Mouse (Mus musculus) intestine, embryonic 14.5 days (tissue): ENCODE results near the gene Camsap3. TPM values are rescaled to one million over a fixed set of nuclear protein-coding genes. Genes with fewer than 3 reads are reported as not detected.

Source experiments
- ATAC-seq: fragments of 200-750 bp; cut with Nextera tagmentation; replicated peaks from 2 replicates; pipeline ENCODE4 v1.8.0; 2017; ENCODE audit warnings: low read depth, moderate number of reproducible peaks, moderate TSS enrichment, moderate library complexity; ENCODE audit not compliant: low FRiP score, low TSS enrichment
- DNase-seq: peaks from one replicate; pipeline ENCODE4 v3.0.0-alpha.2; 2018; ENCODE audit warnings: low spot score
- H3K27ac ChIP-seq: fragments of 300-500 bp; sonication (generic); 2 replicates; pipeline ENCODE4 v1.5.1; 2014; ENCODE audit warnings: low read depth, mild to moderate bottlenecking, control low read depth
- H3K27me3 ChIP-seq: fragments of 300-500 bp; sonication (generic); replicated peaks from 2 replicates; pipeline ENCODE4 v1.6.1; 2014; ENCODE audit warnings: low read length, control low read depth; ENCODE audit not compliant: control insufficient read depth, insufficient read depth
- H3K36me3 ChIP-seq: fragments of 300-500 bp; sonication (generic); 2 replicates; pipeline ENCODE4 v1.6.1; 2014; ENCODE audit warnings: low read length, control low read depth; ENCODE audit not compliant: control insufficient read depth, insufficient read depth
- H3K4me1 ChIP-seq: fragments of 300-500 bp; sonication (generic); replicated peaks from 2 replicates; pipeline ENCODE4 v1.6.1; 2014; ENCODE audit warnings: low read length, control low read depth, mixed read lengths; ENCODE audit not compliant: control insufficient read depth, insufficient read depth
- H3K4me2 ChIP-seq: fragments of 300-500 bp; sonication (generic); 2 replicates; pipeline ENCODE4 v1.6.1; 2014; ENCODE audit warnings: low read length
- H3K4me3 ChIP-seq: fragments of 300-500 bp; sonication (generic); 2 replicates; pipeline ENCODE4 v1.5.1; 2014; ENCODE audit warnings: low read depth, low read length, control low read depth, mixed read lengths
- H3K9ac ChIP-seq: fragments of 300-500 bp; sonication (generic); 2 replicates; pipeline ENCODE4 v1.6.1; 2014; ENCODE audit warnings: mild to moderate bottlenecking, low read length
- H3K9me3 ChIP-seq: fragments of 300-500 bp; sonication (generic); 2 replicates; pipeline ENCODE4 v1.6.1; 2016; ENCODE audit warnings: low read length, control low read depth; ENCODE audit not compliant: control insufficient read depth
- WGBS: fragments of 180-500 bp; shearing (Covaris S2); extraction: QIAGEN DNeasy Blood & Tissue Kit; methylation state at CpG from one replicate; pipeline ENCODE4 v1.1.7; 2014; 5-methylcytosine and 5-hydroxymethylcytosine counted together
- polyA plus RNA-seq: library from polyadenylated mRNA; unstranded; fragments of >200 nt; fragmentation: Nextera tagmentation; extraction: Ambion mirVana; gene quantifications from 2 replicates; pipeline ENCODE4 v1.2.1, GENCODE M21; 2014

Camsap3 gene
- polyA plus RNA-seq, 1 experiment from 2014 or later, result 21.5 TPM

DNA sequence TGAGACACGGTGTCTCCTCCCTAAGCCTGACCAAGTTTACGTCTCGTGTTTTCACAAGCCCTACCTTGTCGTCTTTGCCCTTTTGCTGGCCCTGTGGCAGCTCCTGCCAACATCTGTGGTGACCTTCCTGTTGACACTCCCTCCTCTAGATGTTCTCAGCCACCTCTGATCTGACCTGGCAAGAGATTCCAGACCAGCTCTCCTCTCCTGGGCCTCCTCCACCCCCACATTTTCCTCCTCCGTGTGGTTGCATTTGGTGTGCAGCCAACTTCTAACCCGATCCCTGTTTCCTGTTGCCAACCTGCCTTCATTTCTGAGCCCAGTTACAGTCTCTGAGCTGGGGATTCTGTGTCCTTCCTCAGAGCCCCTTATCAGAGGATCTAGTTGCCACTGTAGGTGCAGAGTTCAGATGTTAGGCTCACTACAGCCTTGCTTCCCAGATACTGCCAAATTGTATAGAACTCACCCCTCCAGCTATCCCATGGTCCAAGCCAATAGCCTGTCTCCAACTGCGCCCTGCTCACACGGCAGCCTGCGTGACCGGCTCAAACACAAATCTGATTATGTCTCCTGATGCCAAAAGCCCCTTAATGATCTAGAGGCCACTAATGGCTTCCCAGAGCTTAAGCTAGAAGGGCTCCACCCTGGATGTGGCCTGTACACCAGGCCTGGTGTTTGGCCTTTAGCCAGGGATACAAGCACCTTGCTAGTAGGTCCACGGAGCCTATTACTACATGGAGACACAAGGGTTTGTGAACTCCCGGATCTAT, 22.1 kb downstream of the Camsap3 start:
- no peak overlapping the region for H3K27ac ChIP-seq

DNA sequence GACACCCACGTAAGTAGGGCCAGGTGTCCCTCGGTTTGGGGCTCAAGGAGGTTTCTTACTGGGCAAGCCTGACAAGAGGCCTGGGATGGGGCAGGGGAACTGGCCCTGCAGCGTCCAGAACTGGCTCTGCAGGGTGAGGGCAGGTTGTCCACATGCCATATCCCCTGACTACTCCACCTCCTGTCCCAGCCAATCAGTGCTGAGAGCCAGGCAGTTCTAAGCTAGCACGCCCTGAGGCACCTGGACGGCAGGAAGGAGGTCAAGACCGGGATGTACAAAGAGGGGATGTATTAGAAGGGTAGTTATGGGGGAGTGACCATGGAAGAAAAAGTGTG, 22.7 kb downstream of the Camsap3 start:
- ATAC-seq, result no peak

More for the DNA sequence above, 22.1 kb downstream of the Camsap3 start:
- no peaks in the 10 kb centered on the region for H3K27me3 ChIP-seq
- no peak overlapping the region for H3K4me2 ChIP-seq
- H3K9me3 ChIP-seq, result no peaks in the 10 kb centered on the region
- DNase-seq (no peak), ATAC-seq (no peak)
- H3K36me3 ChIP-seq, result peaks cover 71% of the 10 kb centered on the region
- no peaks in the 10 kb centered on the region for H3K4me1 ChIP-seq
- no peak overlapping the region for H3K4me3 ChIP-seq
- WGBS, result 78% methylated on average over 12 of the region's 12 CpGs
- H3K9ac ChIP-seq, result no peak overlapping the region

DNA sequence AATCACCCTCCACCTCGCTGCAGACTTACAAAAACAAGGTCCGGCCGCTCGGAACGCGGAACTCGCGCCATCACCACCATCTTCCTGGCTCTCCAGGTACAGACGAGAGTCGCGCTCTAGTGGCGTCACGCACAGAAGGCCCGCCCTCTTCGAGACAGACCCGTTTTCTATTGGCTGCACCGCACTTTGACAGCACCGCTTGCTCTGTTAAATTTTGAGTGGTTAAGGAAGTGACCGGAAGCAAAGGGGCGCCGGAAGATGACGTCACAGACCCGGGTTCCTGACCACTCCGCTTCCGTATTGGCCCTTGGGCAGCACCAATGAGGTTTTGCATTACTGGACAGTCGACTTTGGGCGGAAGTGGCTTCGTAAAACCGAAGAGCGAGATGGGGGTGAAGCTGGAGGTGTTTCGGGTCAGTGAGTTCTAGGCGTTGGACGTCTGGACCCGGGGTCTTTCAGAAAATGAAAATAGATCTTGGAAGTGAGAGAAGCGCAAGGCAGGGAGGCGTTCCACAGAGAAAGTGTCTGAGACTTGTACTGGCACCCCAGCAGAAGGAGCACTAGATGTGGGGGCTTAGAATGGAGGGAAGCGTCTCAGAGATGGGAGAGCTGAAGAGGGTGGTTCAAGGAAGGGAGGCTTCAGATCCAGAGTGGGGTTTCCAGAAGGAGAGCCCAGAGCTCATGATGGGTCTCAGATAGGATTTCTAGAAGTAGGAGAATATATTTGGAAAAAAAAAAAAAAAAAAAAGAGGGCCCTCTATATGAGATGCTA, 34.3 kb downstream of the Camsap3 start, which contains the start of the genes Xab2 and Pet100:
TSS of gene Xab2 (minus strand) at position 118 of the 772 bp plus-strand sequence.
TSS of gene Pet100 (plus strand) at position 350 of the 772 bp plus-strand sequence.
- Histone ChIP-seq H3K9me3 (no peaks in the 10 kb centered on the region), H3K27ac (no peak within 1 kb of the TSS), H3K4me3 (peak within 1 kb of the TSS; percentile 94), H3K36me3 (peaks cover 19% of the 10 kb centered on the region), H3K4me1 (peaks cover 7% of the 10 kb centered on the region; the same call in 1 of the 2 replicates), H3K4me2 (peak within 1 kb of the TSS; percentile 70), H3K9ac (peak within 1 kb of the TSS; percentile 81), H3K27me3 (no peaks in the 10 kb centered on the region)
- DNase-seq (peak; percentile 100), ATAC-seq (peak; percentile 99)
- WGBS, result under 1% methylated on average over 37 of the region's 37 CpGs

More for the DNA sequence above, 22.7 kb downstream of the Camsap3 start:
- Histone ChIP-seq H3K4me1 (no peaks in the 10 kb centered on the region), H3K9me3 (no peaks in the 10 kb centered on the region), H3K27me3 (no peaks in the 10 kb centered on the region), H3K4me3 (no peak overlapping the region), H3K27ac (no peak overlapping the region), H3K36me3 (peaks cover 75% of the 10 kb centered on the region), H3K9ac (no peak overlapping the region), H3K4me2 (no peak overlapping the region)
- DNase-seq, result no peak
- 76% methylated on average over 6 of the region's 6 CpGs for WGBS

DNA sequence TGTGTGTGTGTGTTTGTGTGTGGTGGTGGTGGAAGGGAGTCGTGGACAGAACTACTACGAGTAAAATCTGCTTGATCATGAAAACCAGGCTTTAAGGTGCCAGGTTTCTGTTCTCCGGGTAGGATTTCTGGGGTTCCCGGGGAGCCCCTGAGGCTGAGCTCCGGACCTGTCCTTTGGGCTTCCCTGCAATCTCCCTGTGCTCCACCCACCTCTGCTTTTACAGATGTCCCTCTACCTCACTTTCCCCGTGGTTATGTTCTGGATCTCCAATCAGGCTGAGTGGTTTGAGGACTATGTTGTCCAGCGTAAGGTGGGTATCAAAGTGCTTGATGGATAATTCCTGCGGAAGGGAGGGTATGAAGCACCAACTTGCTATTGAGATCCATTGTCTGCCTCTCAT, 35.0 kb downstream of the Camsap3 start:
- peaks cover 7% of the 10 kb centered on the region; the same call in 1 of the 2 replicates for H3K4me1 ChIP-seq
- H3K36me3 ChIP-seq, result peaks cover 14% of the 10 kb centered on the region
- no peak for ATAC-seq
- peak overlapping the region; percentile 61; the same call in 1 of the 2 replicates for H3K9ac ChIP-seq
- H3K27me3 ChIP-seq, result no peaks in the 10 kb centered on the region
- peak overlapping the region; percentile 94 for H3K4me3 ChIP-seq
- 67% methylated on average over 8 of the region's 8 CpGs for WGBS
- no peak for DNase-seq
- H3K9me3 ChIP-seq, result no peaks in the 10 kb centered on the region
- peak overlapping the region; percentile 64 for H3K4me2 ChIP-seq
- H3K27ac ChIP-seq, result no peak overlapping the region

DNA sequence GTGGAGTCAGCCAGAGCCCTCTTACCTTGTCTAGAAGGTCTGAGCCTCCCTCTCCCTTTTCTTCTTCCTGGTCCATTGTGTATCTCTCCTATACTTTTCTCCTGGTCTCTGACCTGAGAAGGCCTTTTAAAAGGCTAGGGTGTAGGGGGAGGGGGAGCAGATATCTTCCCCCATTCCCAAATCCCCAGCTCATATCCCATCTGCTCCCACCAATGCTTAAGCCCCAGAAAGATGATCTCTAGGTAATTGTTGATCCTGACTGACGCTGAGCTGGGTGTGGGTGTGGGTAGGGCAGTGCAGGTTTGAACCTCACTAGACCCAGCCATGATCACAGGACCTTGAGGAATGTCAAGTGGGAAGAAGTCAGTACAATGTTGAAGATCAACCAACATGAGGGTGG, 38.4 kb downstream of the Camsap3 start, which contains the start of gene Pcp2:
TSS of gene Pcp2 (minus strand) at position 101 of the 400 bp plus-strand sequence.
- ATAC-seq (no peak), DNase-seq (no peak)
- 79% methylated on average over 1 of the region's 1 CpGs for WGBS
- Histone ChIP-seq H3K27me3 (peaks cover 11% of the 10 kb centered on the region; the same call in 1 of the 2 replicates), H3K9ac (no peak within 1 kb of the TSS), H3K36me3 (no peaks in the 10 kb centered on the region), H3K9me3 (no peaks in the 10 kb centered on the region), H3K4me2 (no peak within 1 kb of the TSS), H3K27ac (no peak within 1 kb of the TSS), H3K4me3 (no peak within 1 kb of the TSS), H3K4me1 (0 out of 2 replicates have a peak, but pooled peaks cover 4% of the 10 kb centered on the region)

DNA sequence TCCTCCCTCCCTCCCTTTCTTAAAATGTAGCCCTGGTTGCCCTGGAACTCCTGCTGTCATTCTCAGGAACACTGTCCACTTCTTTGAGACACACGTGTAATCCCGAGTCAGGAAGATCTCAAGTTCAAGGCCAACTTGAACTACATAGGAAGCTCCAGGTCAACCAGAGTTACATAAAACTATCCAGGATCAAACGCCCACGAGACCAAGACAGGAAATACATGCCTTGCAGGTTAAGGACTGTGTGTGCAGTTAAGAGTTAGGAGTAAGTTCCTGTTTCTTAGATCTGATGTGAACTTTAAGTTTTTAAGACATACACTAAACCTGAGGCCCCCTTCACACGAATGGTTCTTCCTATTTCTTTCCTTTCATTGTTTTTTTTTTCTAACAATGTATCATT, 39.9 kb downstream of the Camsap3 start:
- no peak for DNase-seq
- WGBS, result 63% methylated on average over 5 of the region's 5 CpGs
- H3K9me3 ChIP-seq, result no peaks in the 10 kb centered on the region
- no peak overlapping the region for H3K27ac ChIP-seq
- no peak overlapping the region for H3K4me3 ChIP-seq
- H3K36me3 ChIP-seq, result no peaks in the 10 kb centered on the region
- H3K4me2 ChIP-seq, result no peak overlapping the region
- no peak for ATAC-seq
- 0 out of 2 replicates have a peak, but pooled peaks cover 8% of the 10 kb centered on the region for H3K4me1 ChIP-seq
- H3K27me3 ChIP-seq, result peaks cover 12% of the 10 kb centered on the region; the same call in 1 of the 2 replicates
- H3K9ac ChIP-seq, result no peak overlapping the region

DNA sequence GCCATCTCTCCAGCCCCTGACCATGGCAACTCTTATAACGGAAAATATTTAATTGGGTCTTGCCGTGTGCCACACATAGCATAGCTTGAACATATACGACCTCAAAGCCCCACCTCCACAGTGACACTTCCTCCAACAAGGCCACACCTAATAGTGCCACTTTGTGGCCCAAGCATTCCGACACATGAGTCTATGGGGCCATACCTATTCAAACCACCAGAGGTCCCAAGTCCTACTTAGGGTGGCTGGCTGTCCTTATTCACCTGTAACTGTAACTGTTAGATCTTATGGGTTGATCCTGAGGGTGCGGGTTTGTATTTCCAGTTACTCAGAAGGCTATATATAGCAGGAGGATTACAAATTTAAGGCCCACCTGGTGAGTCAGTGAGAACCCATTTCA, 40.9 kb downstream of the Camsap3 start:
- 32% methylated on average over 5 of the region's 5 CpGs for WGBS
- Histone ChIP-seq H3K4me3 (no peak overlapping the region), H3K4me2 (no peak overlapping the region), H3K27me3 (peaks cover 12% of the 10 kb centered on the region; the same call in 1 of the 2 replicates), H3K9ac (no peak overlapping the region), H3K27ac (no peak overlapping the region), H3K4me1 (0 out of 2 replicates have a peak, but pooled peaks cover 5% of the 10 kb centered on the region), H3K36me3 (no peaks in the 10 kb centered on the region), H3K9me3 (no peaks in the 10 kb centered on the region)
- ATAC-seq (no peak), DNase-seq (peak; percentile 57)

DNA sequence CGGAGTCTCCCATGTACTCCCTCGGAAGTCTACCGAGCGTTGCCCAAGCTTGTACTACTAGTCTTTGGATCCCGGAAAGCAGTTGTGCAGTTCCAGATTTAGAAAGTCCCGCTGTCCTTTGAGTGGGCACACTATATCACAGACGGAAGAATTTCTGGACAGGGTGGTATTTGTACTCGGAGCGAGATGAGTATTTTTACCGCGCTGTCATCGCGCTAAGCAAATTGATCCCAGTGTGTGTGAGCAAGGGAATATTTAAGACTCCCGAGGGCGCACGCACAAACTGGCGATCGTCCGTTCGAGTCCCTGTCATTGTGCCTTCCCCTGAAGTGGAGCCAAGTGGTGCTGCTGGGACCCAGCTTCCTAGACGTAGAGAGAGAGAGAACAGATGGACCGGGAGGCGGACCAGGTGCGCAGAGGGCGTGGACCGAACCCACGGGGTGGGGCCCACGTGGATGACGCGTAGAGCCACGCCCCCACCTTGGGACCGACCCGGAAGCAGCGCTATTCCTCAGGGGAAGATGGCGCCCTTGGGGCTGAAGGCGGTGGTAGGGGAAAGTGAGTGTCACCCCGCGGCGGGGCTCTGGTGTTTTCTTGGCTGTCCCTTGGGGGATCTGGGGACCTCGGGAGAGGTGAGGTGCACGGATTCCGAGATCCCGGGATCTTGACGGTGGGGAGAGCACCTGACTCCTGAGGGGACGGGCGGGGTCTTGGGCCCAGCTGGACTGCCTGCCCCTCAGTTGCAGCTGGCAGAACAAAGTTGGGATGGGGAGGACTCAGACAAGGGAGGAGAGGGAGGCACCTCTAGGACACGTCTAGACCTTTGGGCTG, 43.8 kb downstream of the Camsap3 start, which contains the start of gene Stxbp2:
TSS of gene Stxbp2 (plus strand) at position 309 of the 831 bp plus-strand sequence.
- ATAC-seq (peak; percentile 95), DNase-seq (peak; percentile 85)
- Histone ChIP-seq H3K4me3 (peak within 1 kb of the TSS; percentile 59), H3K27me3 (peaks cover 12% of the 10 kb centered on the region; the same call in 1 of the 2 replicates), H3K4me1 (0 out of 2 replicates have a peak, but pooled peaks cover 5% of the 10 kb centered on the region), H3K9ac (peak within 1 kb of the TSS; percentile 55), H3K4me2 (peak within 1 kb of the TSS; percentile 78), H3K36me3 (peaks cover 6% of the 10 kb centered on the region; the same call in 1 of the 2 replicates), H3K27ac (no peak within 1 kb of the TSS), H3K9me3 (no peaks in the 10 kb centered on the region)
- 7% methylated on average over 47 of the region's 47 CpGs for WGBS
